Mouse (Mus musculus) neural tube, embryonic 14.5 days (tissue): ENCODE measurements around the gene Dbx1. TPM values are rescaled to one million over a fixed set of nuclear protein-coding genes. Genes with fewer than 3 reads are reported as not detected.

ENCODE experiments used
- ATAC-seq: fragments of 200-750 bp; cut with Nextera tagmentation; 2 replicates; pipeline ENCODE4 v1.8.0; 2017; ENCODE audit warnings: low read depth, mild to moderate bottlenecking, moderate TSS enrichment, moderate library complexity
- H3K27ac ChIP-seq: fragments of 300-500 bp; sonication (generic); 2 replicates; pipeline ENCODE4 v1.5.1; 2014; ENCODE audit warnings: low read depth, mild to moderate bottlenecking, control low read depth, low read length, moderate library complexity, mixed read lengths
- H3K27me3 ChIP-seq: fragments of 300-500 bp; sonication (generic); 2 replicates; pipeline ENCODE4 v1.6.1; 2014; ENCODE audit warnings: low read length; ENCODE audit not compliant: control insufficient read depth, insufficient read depth
- H3K36me3 ChIP-seq: fragments of 300-500 bp; sonication (generic); 2 replicates; pipeline ENCODE4 v1.6.1; 2014; ENCODE audit warnings: low read length, mixed read lengths; ENCODE audit not compliant: control insufficient read depth, insufficient read depth
- H3K4me1 ChIP-seq: fragments of 300-500 bp; sonication (generic); 2 replicates; pipeline ENCODE4 v1.6.1; 2014; ENCODE audit warnings: low read length; ENCODE audit not compliant: control insufficient read depth, insufficient read depth
- H3K4me2 ChIP-seq: fragments of 300-500 bp; sonication (generic); 2 replicates; pipeline ENCODE4 v1.6.1; 2014; ENCODE audit warnings: mild to moderate bottlenecking, low read depth, low read length, control low read depth
- H3K4me3 ChIP-seq: fragments of 300-500 bp; sonication (generic); 2 replicates; pipeline ENCODE4 v1.5.1; 2014; ENCODE audit warnings: low read depth, low read length, control low read depth, mixed read lengths
- H3K9ac ChIP-seq: fragments of 300-500 bp; sonication (generic); replicated peaks from 2 replicates; pipeline ENCODE4 v1.6.1; 2014; ENCODE audit warnings: low read depth, mild to moderate bottlenecking, control low read depth, low read length, mixed read lengths
- H3K9me3 ChIP-seq: fragments of 300-500 bp; sonication (generic); 2 replicates; pipeline ENCODE4 v1.6.1; 2016; ENCODE audit warnings: low read length; ENCODE audit not compliant: control insufficient read depth
- WGBS: fragments of 180-500 bp; shearing (Covaris S2); extraction: QIAGEN DNeasy Blood & Tissue Kit; methylation state at CpG from one replicate; pipeline ENCODE4 v1.1.7; 2014; 5-methylcytosine and 5-hydroxymethylcytosine counted together
- polyA plus RNA-seq: library from polyadenylated mRNA; unstranded; fragments of >200 nt; fragmentation: Nextera tagmentation; extraction: Ambion mirVana; gene quantifications from 2 replicates; pipeline ENCODE4 v1.2.1, GENCODE M21; 2014

The Dbx1 gene
- polyA plus RNA-seq, 1 experiment from 2014 or later = 1.9 TPM

GRCm38 (mm10) chr7:49604244-49604643, 32.4 kb downstream of the Dbx1 start:
- H3K27ac ChIP-seq = no peak overlapping the region
- no peaks in the 10 kb centered on the region for H3K9me3 ChIP-seq
- H3K27me3 ChIP-seq = no peaks in the 10 kb centered on the region
- H3K9ac ChIP-seq = no peak overlapping the region
- H3K4me2 ChIP-seq = no peak overlapping the region
- no peaks in the 10 kb centered on the region for H3K36me3 ChIP-seq
- no peak for ATAC-seq
- no peak overlapping the region for H3K4me3 ChIP-seq
- no peaks in the 10 kb centered on the region for H3K4me1 ChIP-seq
- WGBS = 96% methylated on average over 14 of the region's 14 CpGs

GRCm38 (mm10) chr7:49601191-49601975, 35.3 kb downstream of the Dbx1 start:
- Histone ChIP-seq H3K36me3 (peaks cover 14% of the 10 kb centered on the region; the same call in 1 of the 2 replicates), H3K4me2 (no peak overlapping the region), H3K4me3 (no peak overlapping the region), H3K9ac (no peak overlapping the region), H3K27me3 (no peaks in the 10 kb centered on the region), H3K9me3 (no peaks in the 10 kb centered on the region), H3K4me1 (no peaks in the 10 kb centered on the region), H3K27ac (no peak overlapping the region)
- ATAC-seq = peak; percentile 58; the same call in 1 of the 2 replicates
- 57% methylated on average over 13 of the region's 13 CpGs for WGBS

DNA sequence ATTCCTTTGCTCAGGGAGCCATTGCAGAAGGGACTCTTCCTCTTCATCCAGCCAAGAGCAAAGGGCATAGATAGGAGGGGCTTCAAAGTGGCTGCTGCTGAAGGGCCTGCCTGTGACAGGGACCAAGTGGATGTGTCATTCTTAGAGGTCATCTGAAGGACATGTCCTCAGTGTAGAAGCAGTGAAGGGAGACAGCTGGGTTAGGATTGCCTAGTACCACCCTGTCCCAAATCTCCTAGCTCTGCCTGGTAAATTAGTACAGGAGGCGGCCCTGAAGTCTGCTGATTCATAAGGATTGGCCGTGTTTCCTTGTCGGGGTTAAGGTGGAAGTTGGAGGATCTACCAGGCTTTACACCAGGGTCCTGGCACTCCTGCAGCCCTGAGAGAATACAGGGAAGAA, 36.7 kb downstream of the Dbx1 start:
- H3K9ac ChIP-seq = no peak overlapping the region
- H3K36me3 ChIP-seq = peaks cover 14% of the 10 kb centered on the region; the same call in 1 of the 2 replicates
- 97% methylated on average over 3 of the region's 3 CpGs for WGBS
- no peaks in the 10 kb centered on the region for H3K4me1 ChIP-seq
- H3K9me3 ChIP-seq = no peaks in the 10 kb centered on the region
- no peak overlapping the region for H3K27ac ChIP-seq
- H3K4me3 ChIP-seq = no peak overlapping the region
- no peak for ATAC-seq
- H3K4me2 ChIP-seq = no peak overlapping the region
- H3K27me3 ChIP-seq = no peaks in the 10 kb centered on the region

DNA sequence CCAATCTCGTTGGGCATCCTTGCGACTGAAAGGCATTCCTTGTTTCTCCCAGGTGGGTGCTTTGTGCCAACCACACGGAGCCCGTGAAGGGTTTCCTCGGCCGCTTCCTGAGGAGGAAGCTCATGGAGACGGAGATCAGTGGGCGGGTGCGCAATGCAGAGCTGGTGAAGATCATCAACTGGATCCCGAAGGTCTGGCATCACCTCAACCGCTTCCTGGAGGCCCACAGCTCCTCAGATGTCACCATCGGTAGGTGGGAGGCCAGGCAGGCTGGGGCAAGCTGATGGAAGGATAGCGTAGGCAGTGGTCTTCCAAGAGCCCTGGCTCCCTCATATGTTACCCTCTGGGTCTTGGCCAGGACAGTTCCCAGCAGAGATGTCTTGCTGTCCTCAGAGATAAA, 38.4 kb downstream of the Dbx1 start:
- H3K9me3 ChIP-seq = no peaks in the 10 kb centered on the region
- H3K27me3 ChIP-seq = no peaks in the 10 kb centered on the region
- no peaks in the 10 kb centered on the region for H3K4me1 ChIP-seq
- H3K9ac ChIP-seq = no peak overlapping the region
- ATAC-seq = no peak
- H3K27ac ChIP-seq = no peak overlapping the region
- peaks cover 14% of the 10 kb centered on the region; the same call in 1 of the 2 replicates for H3K36me3 ChIP-seq
- H3K4me3 ChIP-seq = no peak overlapping the region
- WGBS = 93% methylated on average over 13 of the region's 13 CpGs
- no peak overlapping the region for H3K4me2 ChIP-seq

GRCm38 (mm10) chr7:49597776-49598175, 38.9 kb downstream of the Dbx1 start:
- Histone ChIP-seq H3K27me3 (no peaks in the 10 kb centered on the region), H3K4me3 (no peak overlapping the region), H3K4me1 (no peaks in the 10 kb centered on the region), H3K4me2 (no peak overlapping the region), H3K9ac (no peak overlapping the region), H3K36me3 (peaks cover 14% of the 10 kb centered on the region; the same call in 1 of the 2 replicates), H3K27ac (no peak overlapping the region), H3K9me3 (no peaks in the 10 kb centered on the region)
- no peak for ATAC-seq
- 88% methylated on average over 3 of the region's 3 CpGs for WGBS

DNA sequence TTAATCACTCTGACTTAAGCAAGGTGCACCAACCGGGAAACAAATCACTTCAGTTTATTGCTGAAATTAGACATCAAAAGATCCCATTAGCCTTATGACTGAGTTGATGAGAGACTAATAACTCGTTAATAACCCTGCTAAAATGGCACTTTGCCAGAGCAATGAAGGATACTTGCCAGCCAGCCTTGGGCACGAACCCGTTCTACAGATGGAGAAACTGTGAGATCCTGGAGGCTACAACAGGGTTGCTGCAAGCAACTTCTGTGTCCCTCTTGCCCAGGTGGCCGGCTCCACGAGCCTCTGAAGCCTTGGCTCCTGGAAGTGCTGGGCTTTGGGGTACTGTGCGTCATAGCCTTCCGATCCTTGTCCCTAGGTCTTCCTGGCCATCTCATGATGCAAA, 47.0 kb downstream of the Dbx1 start:
- no peak overlapping the region for H3K4me3 ChIP-seq
- no peak overlapping the region for H3K4me2 ChIP-seq
- 86% methylated on average over 8 of the region's 8 CpGs for WGBS
- no peak overlapping the region for H3K27ac ChIP-seq
- no peak overlapping the region for H3K9ac ChIP-seq
- no peaks in the 10 kb centered on the region for H3K4me1 ChIP-seq
- H3K36me3 ChIP-seq = peaks cover 15% of the 10 kb centered on the region
- ATAC-seq = no peak
- H3K27me3 ChIP-seq = no peaks in the 10 kb centered on the region
- H3K9me3 ChIP-seq = no peaks in the 10 kb centered on the region

- Histone ChIP-seq H3K27ac (no peak overlapping the region), H3K27me3 (no peaks in the 10 kb centered on the region), H3K36me3 (peaks cover 20% of the 10 kb centered on the region), H3K4me2 (no peak overlapping the region), H3K9ac (no peak overlapping the region), H3K4me1 (no peaks in the 10 kb centered on the region), H3K9me3 (no peaks in the 10 kb centered on the region), H3K4me3 (no peak overlapping the region)
- 83% methylated on average over 5 of the region's 5 CpGs for WGBS
- ATAC-seq = no peak
These were observed 50.0 kb downstream of the Dbx1 start for GRCm38 (mm10) chr7:49586530-49587120.

- Histone ChIP-seq H3K36me3 (peaks cover 14% of the 10 kb centered on the region), H3K9ac (no peak overlapping the region), H3K4me2 (no peak overlapping the region), H3K27ac (no peak overlapping the region), H3K4me3 (no peak overlapping the region), H3K27me3 (no peaks in the 10 kb centered on the region), H3K9me3 (no peaks in the 10 kb centered on the region), H3K4me1 (no peaks in the 10 kb centered on the region)
- ATAC-seq = no peak
- WGBS = 95% methylated on average over 6 of the region's 6 CpGs
These were observed 53.5 kb downstream of the Dbx1 start for GRCm38 (mm10) chr7:49583176-49583575.

DNA sequence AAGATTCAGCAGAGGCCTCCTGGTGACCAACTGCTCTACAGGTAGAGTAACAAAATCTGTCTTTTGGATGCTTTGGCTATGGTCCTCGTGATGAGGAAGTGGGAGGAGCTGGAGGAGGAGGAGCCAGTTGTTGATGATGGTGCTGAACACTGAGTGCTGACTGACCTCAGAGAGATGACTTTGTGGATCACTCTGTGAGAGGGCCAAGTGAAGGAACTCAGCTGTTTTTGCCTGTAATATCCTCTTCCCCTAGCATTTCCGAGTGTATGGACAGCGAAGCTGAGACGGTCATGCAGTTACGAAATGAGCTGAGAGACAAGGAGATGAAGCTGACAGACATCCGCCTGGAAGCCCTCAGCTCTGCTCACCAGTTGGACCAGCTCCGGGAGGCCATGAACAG, 54.1 kb downstream of the Dbx1 start:
- no peaks in the 10 kb centered on the region for H3K4me1 ChIP-seq
- no peak overlapping the region for H3K4me2 ChIP-seq
- H3K27ac ChIP-seq = no peak overlapping the region
- H3K27me3 ChIP-seq = no peaks in the 10 kb centered on the region
- no peak overlapping the region for H3K4me3 ChIP-seq
- no peak for ATAC-seq
- peaks cover 10% of the 10 kb centered on the region for H3K36me3 ChIP-seq
- no peak overlapping the region for H3K9ac ChIP-seq
- no peaks in the 10 kb centered on the region for H3K9me3 ChIP-seq
- 88% methylated on average over 7 of the region's 7 CpGs for WGBS
